Comparison of ENCODE assay signal across 10 mouse cellular contexts in the genomic region with DNA sequence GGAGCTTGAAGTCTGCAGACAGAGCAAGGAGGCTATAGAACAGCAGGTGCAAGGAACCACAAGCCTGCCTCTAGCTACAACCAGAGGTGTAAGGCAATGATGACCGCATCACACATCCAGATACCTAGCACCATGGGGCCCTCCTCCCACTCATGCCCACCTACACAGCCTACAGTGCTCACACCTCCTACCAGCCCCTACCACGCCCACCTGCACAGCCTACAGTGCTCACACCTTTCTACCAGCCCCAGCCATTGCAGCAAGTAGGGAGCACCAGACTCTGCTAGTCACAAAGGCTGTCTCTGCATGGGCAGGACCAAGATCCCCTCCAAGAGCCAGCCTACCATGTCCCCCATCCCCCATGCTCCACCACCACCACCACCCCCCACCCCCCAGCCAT. TPM values are rescaled to one million over a fixed set of nuclear protein-coding genes. Genes with fewer than 3 reads are reported as not detected.
DNase-seq lines count a peak whose midpoint lies in the region; ATAC-seq lines count a peak whose summit lies in the region.
"Had no signal": no experiment of that assay in that cellular context is flagged by ENCODE, and none has a peak within 500 bp of the region (broad histone marks: within the 10 kb centered on the region; RNA-seq: fewer than 3 reads in every experiment).

No protein-coding gene starts in this region.

- H3K36me3 ChIP-seq in heart, embryonic 14.5 days (ENCODE audit: control insufficient read depth, insufficient read depth, low read length) = peaks cover 18% of the 10 kb centered on the region; the same call in 1 of the 2 replicates
- H3K36me3 ChIP-seq in midbrain, embryonic 12.5 days = no peaks in the 10 kb centered on the region
- no peaks in the 10 kb centered on the region for H3K36me3 ChIP-seq in midbrain, embryonic 14.5 days (ENCODE audit: control insufficient read depth, insufficient read depth, low read length)

- H3K9ac ChIP-seq in heart, embryonic 14.5 days (ENCODE audit: low read length) = peak overlapping the region; percentile 21; the same call in 1 of the 2 replicates
- no peak overlapping the region for H3K9ac ChIP-seq in midbrain, embryonic 12.5 days (replicated peaks)
- H3K9ac ChIP-seq in midbrain, embryonic 14.5 days (replicated peaks; ENCODE audit: low read length) = no peak overlapping the region

- WGBS in heart, embryonic 14.5 days = 91% methylated on average over 2 of the region's 2 CpGs
- WGBS in midbrain, embryonic 12.5 days = 86% methylated on average over 2 of the region's 2 CpGs
- WGBS in midbrain, embryonic 14.5 days = 91% methylated on average over 2 of the region's 2 CpGs

- H3K4me1 ChIP-seq in heart, embryonic 14.5 days (ENCODE audit: control insufficient read depth in 2 of 2, insufficient read depth in 2 of 2, low read length in 2 of 2) = peaks cover 0 to 22% of the 10 kb centered on the region in 2 experiments; a peak in 3 of 4 replicates
- peaks cover 26% of the 10 kb centered on the region for H3K4me1 ChIP-seq in midbrain, embryonic 12.5 days
- H3K4me1 ChIP-seq in midbrain, embryonic 14.5 days (ENCODE audit: control insufficient read depth, insufficient read depth, low read length) = peaks cover 14% of the 10 kb centered on the region; the same call in 1 of the 2 replicates

- H3K27me3 ChIP-seq in heart, embryonic 14.5 days (ENCODE audit: control insufficient read depth, insufficient read depth, low read length) = no peaks in the 10 kb centered on the region
- peaks cover 39% of the 10 kb centered on the region for H3K27me3 ChIP-seq in midbrain, embryonic 12.5 days
- peaks cover 15% of the 10 kb centered on the region for H3K27me3 ChIP-seq in midbrain, embryonic 14.5 days (ENCODE audit: control insufficient read depth, insufficient read depth, low read length)
- H3K27me3 ChIP-seq: Patski had no signal

- H3K4me2 ChIP-seq in heart, embryonic 14.5 days (ENCODE audit: low read length) = peak overlapping the region; percentile 100; the same call in 1 of the 2 replicates
- 0 out of 2 replicates have a peak overlapping the region, but pooled peaks have one; percentile 3 for H3K4me2 ChIP-seq in midbrain, embryonic 12.5 days (replicated peaks)
- H3K4me2 ChIP-seq in midbrain, embryonic 14.5 days (ENCODE audit: low read length) = no peak overlapping the region

- H3K9me3 ChIP-seq in heart, embryonic 14.5 days (ENCODE audit: control insufficient read depth, low read length) = no peaks in the 10 kb centered on the region
- no peaks in the 10 kb centered on the region for H3K9me3 ChIP-seq in midbrain, embryonic 12.5 days
- no peaks in the 10 kb centered on the region for H3K9me3 ChIP-seq in midbrain, embryonic 14.5 days (ENCODE audit: control insufficient read depth, low read length)

- H3K4me3 ChIP-seq in heart, embryonic 14.5 days (ENCODE audit: control insufficient read depth in 1 of 2, insufficient read depth in 1 of 2, low read depth in 1 of 2, low read length in 2 of 2) = no peak overlapping the region
- no peak overlapping the region for H3K4me3 ChIP-seq in midbrain, embryonic 12.5 days
- no peak overlapping the region for H3K4me3 ChIP-seq in midbrain, embryonic 14.5 days (replicated peaks; ENCODE audit: low read depth, low read length)

- peak; percentile 54 for DNase-seq in cerebellum, adult 11-12 months
- DNase-seq in cerebellum, postnatal 10 days = no peak
- DNase-seq in heart, postnatal 4 days = no peak
- DNase-seq in midbrain, embryonic 14.5 days = no peak
- DNase-seq in adipocyte (ENCODE audit: low spot score) = no peak
- DNase-seq in adrenal gland, adult 8-10 months = no peak
- DNase-seq: kidney, adult 11 months had no signal

- ATAC-seq in heart, embryonic 14.5 days (ENCODE audit: insufficient number of reproducible peaks, insufficient read depth, low FRiP score, low read depth) = no peak
- ATAC-seq in midbrain, embryonic 12.5 days (ENCODE audit: low FRiP score, low read depth) = no peak
- ATAC-seq in midbrain, embryonic 14.5 days (ENCODE audit: low FRiP score, low TSS enrichment) = no peak
- ATAC-seq: Patski had no signal

- H3K27ac ChIP-seq in heart, embryonic 14.5 days (replicated peaks in 1 of 2; ENCODE audit: control insufficient read depth in 1 of 2, insufficient read depth in 1 of 2, low read depth in 2 of 2, low read length in 2 of 2) = no peak overlapping the region
- no peak overlapping the region for H3K27ac ChIP-seq in midbrain, embryonic 12.5 days (replicated peaks)
- no peak overlapping the region for H3K27ac ChIP-seq in midbrain, embryonic 14.5 days (replicated peaks; ENCODE audit: low read depth, low read length)

RNA-seq across cellular contexts. Expression of gene Man1c1, which starts 3.2 kb away (rescaled TPM):
- polyA plus RNA-seq in heart, embryonic 14.5 days (2014; fragmentation: Nextera tagmentation; extraction: Ambion mirVana) = 7.8 TPM in 2 replicates
- 10 to 100 TPM; 30.4 to 30.7 TPM for total RNA-seq in heart, postnatal 4 days (2021)
- 5.4 and 6.5 TPM in 2 replicates for polyA plus RNA-seq in midbrain, embryonic 12.5 days (2016; fragmentation: Nextera tagmentation; extraction: Ambion mirVana)
- 3.9 and 4.9 TPM in 2 replicates for polyA plus RNA-seq in midbrain, embryonic 14.5 days (2014; fragmentation: Nextera tagmentation; extraction: Ambion mirVana)
- 10 to 100 TPM; 15.3 to 41.3 (median 29.9) TPM for total RNA-seq in adrenal gland, adult 8-10 months (2022)
